Mouse (Mus musculus) heart, embryonic 14.5 days (tissue): ENCODE measurements around the gene 4931406C07Rik. TPM values are rescaled to one million over a fixed set of nuclear protein-coding genes. Genes with fewer than 3 reads are reported as not detected.
"Not testable (repeated sequence)": the region's sequence is repeated elsewhere in the genome, so short reads cannot be mapped to it uniquely, and the experiment has no call there.

Source experiments
- ATAC-seq: fragments of 200-750 bp; cut with Nextera tagmentation; 2 replicates; pipeline ENCODE4 v1.8.0; 2017; ENCODE audit warnings: low read depth, moderate TSS enrichment; ENCODE audit not compliant: insufficient number of reproducible peaks, insufficient read depth, low FRiP score
- H3K27ac ChIP-seq, 2 experiments: fragments of 200-500 bp in 1 of 2; fragments of 300-500 bp in 1 of 2; sonication (generic) in 1 of 2; replicated peaks in 1 of 2; 2 replicates each; pipeline ENCODE4 v1.5.1; 2012 to 2014; ENCODE audit warnings: low read depth in 2 of 2, low read length in 2 of 2, control low read depth in 1 of 2, mild to moderate bottlenecking in 1 of 2, mixed read lengths in 1 of 2; ENCODE audit not compliant: control insufficient read depth in 1 of 2, insufficient read depth in 1 of 2
- H3K27me3 ChIP-seq: fragments of 300-500 bp; sonication (generic); 2 replicates; pipeline ENCODE4 v1.6.1; 2014; ENCODE audit warnings: mild to moderate bottlenecking, low read length, control low read depth; ENCODE audit not compliant: control insufficient read depth, insufficient read depth
- H3K36me3 ChIP-seq: fragments of 300-500 bp; sonication (generic); 2 replicates; pipeline ENCODE4 v1.6.1; 2014; ENCODE audit warnings: mild to moderate bottlenecking, control low read depth, low read length, mixed read lengths; ENCODE audit not compliant: control insufficient read depth, insufficient read depth
- H3K4me1 ChIP-seq, 2 experiments: fragments of 200-500 bp in 1 of 2; fragments of 300-500 bp in 1 of 2; sonication (generic) in 1 of 2; 2 replicates each; pipeline ENCODE4 v1.6.1; 2012 to 2014; ENCODE audit warnings: low read length in 2 of 2, control low read depth in 1 of 2, mixed read lengths in 1 of 2; ENCODE audit not compliant: control insufficient read depth in 2 of 2, insufficient read depth in 2 of 2
- H3K4me2 ChIP-seq: fragments of 300-500 bp; sonication (generic); 2 replicates; pipeline ENCODE4 v1.6.1; 2014; ENCODE audit warnings: mild to moderate bottlenecking, low read length
- H3K4me3 ChIP-seq, 2 experiments: fragments of 200-500 bp in 1 of 2; fragments of 300-500 bp in 1 of 2; sonication (generic) in 1 of 2; 2 replicates each; pipeline ENCODE4 v1.5.1; 2012 to 2014; ENCODE audit warnings: low read length in 2 of 2, mild to moderate bottlenecking in 2 of 2, control low read depth in 1 of 2, low read depth in 1 of 2, moderate library complexity in 1 of 2; ENCODE audit not compliant: control insufficient read depth in 1 of 2, insufficient read depth in 1 of 2
- H3K9ac ChIP-seq: fragments of 300-500 bp; sonication (generic); 2 replicates; pipeline ENCODE4 v1.6.1; 2014; ENCODE audit warnings: mild to moderate bottlenecking, low read length
- H3K9me3 ChIP-seq: fragments of 300-500 bp; sonication (generic); 2 replicates; pipeline ENCODE4 v1.6.1; 2016; ENCODE audit warnings: low read length, control low read depth; ENCODE audit not compliant: control insufficient read depth
- WGBS: fragments of 180-500 bp; shearing (Covaris S2); extraction: QIAGEN DNeasy Blood & Tissue Kit; methylation state at CpG from one replicate; pipeline ENCODE4 v1.1.7; 2014; 5-methylcytosine and 5-hydroxymethylcytosine counted together
- polyA plus RNA-seq: library from polyadenylated mRNA; unstranded; fragments of >200 nt; fragmentation: Nextera tagmentation; extraction: Ambion mirVana; gene quantifications from 2 replicates; pipeline ENCODE4 v1.2.1, GENCODE M21; 2014

4931406C07Rik gene
- polyA plus RNA-seq, 1 experiment from 2014 or later = 6.7 TPM

DNA sequence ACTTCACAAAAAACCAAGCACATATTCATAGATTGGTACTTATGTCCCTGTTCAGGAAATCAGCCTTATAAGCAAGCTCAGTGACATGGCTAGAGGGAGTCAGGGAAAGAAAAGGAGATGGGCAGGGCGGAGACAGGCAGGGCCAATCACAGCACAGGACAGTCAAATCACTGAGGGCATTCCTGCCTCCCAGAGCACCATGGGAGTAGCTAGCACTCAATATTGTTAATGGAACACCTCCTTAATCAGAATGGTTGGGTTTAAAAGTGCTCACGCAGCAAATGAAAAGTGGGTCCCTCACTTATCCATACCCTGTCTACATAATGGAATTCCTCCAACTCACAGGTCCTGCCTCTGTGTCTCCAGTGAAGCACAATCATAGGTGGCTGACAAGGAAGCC, 3.4 kb downstream of the 4931406C07Rik start:
- H3K4me3 ChIP-seq = no peak overlapping the region
- H3K9ac ChIP-seq = no peak overlapping the region
- peaks cover 5% of the 10 kb centered on the region for H3K36me3 ChIP-seq

GRCm38 (mm10) chr9:15302006-15302405, 4.2 kb downstream of the 4931406C07Rik start:
- not testable (repeated sequence) for H3K4me1 ChIP-seq, ATAC-seq, H3K4me3 ChIP-seq, H3K9ac ChIP-seq, H3K27ac ChIP-seq, H3K9me3 ChIP-seq, H3K36me3 ChIP-seq, H3K27me3 ChIP-seq, H3K4me2 ChIP-seq
- 75% methylated on average over 6 of the region's 6 CpGs for WGBS

More for the DNA sequence above, 3.4 kb downstream of the 4931406C07Rik start:
- no peak for ATAC-seq
- Histone ChIP-seq H3K4me2 (no peak overlapping the region), H3K27me3 (no peaks in the 10 kb centered on the region), H3K4me1 (peaks cover 2 to 10% of the 10 kb centered on the region in 2 experiments; a peak in 3 of 4 replicates), H3K27ac (no peak overlapping the region), H3K9me3 (no peaks in the 10 kb centered on the region)
- WGBS = 69% methylated on average over 2 of the region's 2 CpGs

GRCm38 (mm10) chr9:15301399-15301798, 4.8 kb downstream of the 4931406C07Rik start:
- Histone ChIP-seq H3K9ac (0 out of 2 replicates have a peak overlapping the region, but pooled peaks have one; percentile 30), H3K9me3 (no peaks in the 10 kb centered on the region), H3K27ac (peak overlapping the region; percentile 56 to 65), H3K27me3 (no peaks in the 10 kb centered on the region), H3K4me1 (peaks cover 0 to 2% of the 10 kb centered on the region in 2 experiments; a peak in 1 of 4 replicates), H3K36me3 (peaks cover 10% of the 10 kb centered on the region; the same call in 1 of the 2 replicates), H3K4me3 (no peak overlapping the region), H3K4me2 (peak overlapping the region; percentile 17; the same call in 1 of the 2 replicates)
- WGBS = 52% methylated on average over 6 of the region's 6 CpGs
- ATAC-seq = no peak

DNA sequence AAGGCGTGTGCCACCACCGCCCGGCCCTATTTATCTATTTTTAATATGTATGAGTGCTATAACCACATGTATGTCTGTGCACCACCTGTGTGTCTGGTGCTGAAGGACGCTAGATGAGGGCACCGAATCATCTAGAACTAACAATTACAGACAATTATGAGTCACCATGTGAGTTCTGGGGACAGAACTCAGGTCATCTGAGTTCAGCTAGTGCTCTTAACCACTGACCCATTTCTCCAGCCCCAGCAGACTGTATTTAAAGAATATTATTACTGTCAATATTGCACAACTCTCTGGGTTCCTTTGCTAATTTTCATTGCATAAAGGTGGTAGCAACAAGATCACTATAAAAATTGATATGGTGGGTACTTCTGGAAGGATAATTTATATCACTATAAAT, 6.2 kb downstream of the 4931406C07Rik start:
- Histone ChIP-seq H3K4me3 (no peak overlapping the region), H3K36me3 (peaks cover 10% of the 10 kb centered on the region; the same call in 1 of the 2 replicates), H3K27me3 (no peaks in the 10 kb centered on the region), H3K9ac (no peak overlapping the region), H3K27ac (no peak overlapping the region), H3K9me3 (no peaks in the 10 kb centered on the region), H3K4me1 (peaks cover 0 to 2% of the 10 kb centered on the region in 2 experiments; a peak in 1 of 4 replicates), H3K4me2 (no peak overlapping the region)
- 84% methylated on average over 5 of the region's 5 CpGs for WGBS
- ATAC-seq = no peak

- Histone ChIP-seq H3K36me3 (peaks cover 10% of the 10 kb centered on the region; the same call in 1 of the 2 replicates), H3K4me3 (no peak overlapping the region), H3K27me3 (no peaks in the 10 kb centered on the region), H3K4me2 (no peak overlapping the region), H3K4me1 (peaks cover 0 to 2% of the 10 kb centered on the region in 2 experiments; a peak in 1 of 4 replicates), H3K27ac (no peak overlapping the region), H3K9ac (no peak overlapping the region), H3K9me3 (no peaks in the 10 kb centered on the region)
- ATAC-seq = no peak
- 56% methylated on average over 2 of the region's 2 CpGs for WGBS
These were observed 7.8 kb downstream of the 4931406C07Rik start for GRCm38 (mm10) chr9:15298451-15298850.

GRCm38 (mm10) chr9:15297112-15297511, 9.1 kb downstream of the 4931406C07Rik start:
- WGBS = 85% methylated on average over 7 of the region's 7 CpGs
- H3K4me1 ChIP-seq = peaks cover 0 to 2% of the 10 kb centered on the region in 2 experiments; a peak in 1 of 4 replicates
- no peak overlapping the region for H3K4me2 ChIP-seq
- H3K27ac ChIP-seq = no peak overlapping the region
- H3K36me3 ChIP-seq = peaks cover 10% of the 10 kb centered on the region; the same call in 1 of the 2 replicates
- no peak overlapping the region for H3K4me3 ChIP-seq
- H3K9me3 ChIP-seq = no peaks in the 10 kb centered on the region
- H3K9ac ChIP-seq = no peak overlapping the region
- H3K27me3 ChIP-seq = no peaks in the 10 kb centered on the region
- no peak for ATAC-seq

DNA sequence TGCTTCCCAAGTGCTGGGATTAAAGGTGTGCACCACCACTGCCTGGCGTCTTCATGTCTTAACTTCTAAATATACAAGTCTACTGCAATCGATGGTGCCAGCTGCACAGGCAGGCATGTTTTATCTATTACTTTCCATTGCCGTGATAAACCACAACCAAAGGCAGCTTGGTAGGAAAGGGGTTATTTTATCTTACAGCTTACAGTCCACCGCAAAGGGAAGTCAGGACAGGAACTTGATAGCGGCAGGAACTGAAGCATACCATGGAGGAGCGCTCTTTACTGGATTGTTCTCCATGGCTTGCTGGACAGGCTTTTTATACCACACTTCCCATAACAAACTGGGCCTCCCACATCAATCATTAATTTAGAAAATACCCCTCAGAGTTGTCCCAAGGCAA, 17.0 kb downstream of the 4931406C07Rik start:
- WGBS = 59% methylated on average over 6 of the region's 6 CpGs
- no peaks in the 10 kb centered on the region for H3K9me3 ChIP-seq
- peaks cover 0 to 3% of the 10 kb centered on the region in 2 experiments; a peak in 1 of 4 replicates for H3K4me1 ChIP-seq
- H3K27ac ChIP-seq = no peak overlapping the region
- ATAC-seq = no peak
- no peak overlapping the region for H3K4me3 ChIP-seq
- H3K9ac ChIP-seq = no peak overlapping the region
- no peaks in the 10 kb centered on the region for H3K27me3 ChIP-seq
- peaks cover 8% of the 10 kb centered on the region; the same call in 1 of the 2 replicates for H3K36me3 ChIP-seq
- no peak overlapping the region for H3K4me2 ChIP-seq

DNA sequence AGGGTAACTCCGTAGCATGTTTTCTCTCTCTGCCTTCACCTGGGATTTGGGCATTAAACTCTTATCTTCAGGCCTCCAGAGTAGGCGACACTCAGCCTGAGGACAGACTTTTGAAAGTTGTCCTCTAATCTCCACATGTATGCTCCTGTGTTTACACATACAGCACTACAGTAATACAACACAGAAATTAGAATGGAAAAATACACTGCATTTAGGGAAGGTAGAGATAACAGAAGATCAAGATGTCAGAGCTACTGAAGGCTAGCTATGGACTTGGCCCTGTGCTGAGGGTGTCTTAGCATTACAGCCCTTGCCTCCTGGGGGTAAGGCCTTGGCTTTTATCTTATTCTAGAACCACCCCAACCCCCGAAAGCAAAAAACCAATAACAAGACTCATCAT, 17.8 kb downstream of the 4931406C07Rik start:
- Histone ChIP-seq H3K36me3 (peaks cover 8% of the 10 kb centered on the region; the same call in 1 of the 2 replicates), H3K4me2 (no peak overlapping the region), H3K4me1 (peaks cover 0 to 3% of the 10 kb centered on the region in 2 experiments; a peak in 1 of 4 replicates), H3K4me3 (no peak overlapping the region), H3K27me3 (no peaks in the 10 kb centered on the region), H3K27ac (no peak overlapping the region), H3K9me3 (no peaks in the 10 kb centered on the region), H3K9ac (no peak overlapping the region)
- ATAC-seq = no peak
- 83% methylated on average over 3 of the region's 3 CpGs for WGBS
